Mouse (Mus musculus) spleen, adult 10 weeks (tissue): ENCODE results near the gene Pnpla7. TPM values are rescaled to one million over a fixed set of nuclear protein-coding genes. Genes with fewer than 3 reads are reported as not detected.

ENCODE experiments used
- polyA plus RNA-seq: library from polyadenylated mRNA; stranded (reverse); fragments of 350-450 nt; fragmentation: Illumina TruSeq; extraction: RNeasy Lipid Tissue Mini Kit (QIAGEN cat#74804); gene quantifications from one replicate; pipeline ENCODE4 v1.2.3, GENCODE M21; 2015; ENCODE audit warnings: low replicate concordance; ENCODE audit not compliant: insufficient read depth

The Pnpla7 gene
- 59.7 TPM for polyA plus RNA-seq

GRCm38 (mm10) chr2:24975704-24976297 is at the start of gene Pnpla7:
Gene Pnpla7, plus strand, starts transcription at chr2:24976033.

GRCm38 (mm10) chr2:24935057-24935796 is 40.6 kb upstream of the Pnpla7 start, which contains the start of gene Arrdc1:
Gene Arrdc1, minus strand, starts transcription at chr2:24935252.

GRCm38 (mm10) chr2:24949421-24950188 is 26.2 kb upstream of the Pnpla7 start, which contains the start of gene Zmynd19:
Gene Zmynd19, plus strand, starts transcription at chr2:24949792.

GRCm38 (mm10) chr2:24962304-24963000 is 13.4 kb upstream of the Pnpla7 start, which contains the start of gene Dph7:
Gene Dph7, plus strand, starts transcription at chr2:24962400.

GRCm38 (mm10) chr2:24974906-24975703 is 728 bp upstream of the Pnpla7 start, which contains the start of gene Mrpl41:
Gene Mrpl41, minus strand, starts transcription at chr2:24975098.

GRCm38 (mm10) chr2:25054221-25055067 is 78.6 kb downstream of the Pnpla7 start, which contains the start of gene Nsmf:
Gene Nsmf, plus strand, starts transcription at chr2:25054355.

GRCm38 (mm10) chr2:25080076-25080475 is 104.2 kb downstream of the Pnpla7 start, which contains the start of gene Entpd8:
Gene Entpd8, plus strand, starts transcription at chr2:25080304.

GRCm38 (mm10) chr2:25095109-25095850 is 119.4 kb downstream of the Pnpla7 start, which contains the start of gene Noxa1:
Gene Noxa1, minus strand, starts transcription at chr2:25095149.

Other genes with a start within 250 kb of the Pnpla7 start
- 1.4 TPM for gene Cacna1b, start 212.9 kb upstream of the Pnpla7 start, polyA plus RNA-seq
- 40.7 TPM for gene Ehmt1, start 56.4 kb upstream of the Pnpla7 start, polyA plus RNA-seq
- gene Arrdc1, start 40.8 kb upstream of the Pnpla7 start, polyA plus RNA-seq: 90.3 TPM
- gene Zmynd19, start 26.2 kb upstream of the Pnpla7 start, polyA plus RNA-seq: 14.0 TPM
- gene Dph7, start 13.6 kb upstream of the Pnpla7 start, polyA plus RNA-seq: 22.9 TPM
- 39.9 TPM for gene Mrpl41, start 935 bp upstream of the Pnpla7 start, polyA plus RNA-seq
- gene Nsmf, start 78.3 kb downstream of the Pnpla7 start, polyA plus RNA-seq: 15.8 TPM
- gene Entpd8, start 104.3 kb downstream of the Pnpla7 start, polyA plus RNA-seq: not detected
- gene Noxa1, start 119.1 kb downstream of the Pnpla7 start, polyA plus RNA-seq: not detected
- 4.6 TPM for gene Nrarp, start 204.7 kb downstream of the Pnpla7 start, polyA plus RNA-seq
- 31.7 TPM for gene Tor4a, start 220.9 kb downstream of the Pnpla7 start, polyA plus RNA-seq
- gene Nelfb, start 235.5 kb downstream of the Pnpla7 start, polyA plus RNA-seq: 52.5 TPM
- gene Stpg3, start 238.6 kb downstream of the Pnpla7 start, polyA plus RNA-seq: not detected
- gene Fam166a, start 242.7 kb downstream of the Pnpla7 start, polyA plus RNA-seq: not detected
- gene Tubb4b, start 248.7 kb downstream of the Pnpla7 start, polyA plus RNA-seq: 108 TPM